ENCODE assay signal across 7 mouse cellular contexts in genomic region chr13:113693383-113693782, GRCm38 (mm10). TPM values are rescaled to one million over a fixed set of nuclear protein-coding genes. Genes with fewer than 3 reads are reported as not detected.
DNase-seq lines count a peak whose midpoint lies in the region; ATAC-seq and TF ChIP-seq lines count a peak whose summit lies in the region.

No protein-coding gene starts in this region.

- no peaks in the 10 kb centered on the region for H3K36me3 ChIP-seq in spleen, adult 2 months (ENCODE audit: control insufficient read depth, insufficient read depth, low read length)
- no peaks in the 10 kb centered on the region for H3K36me3 ChIP-seq in hindbrain, embryonic 15.5 days
- H3K36me3 ChIP-seq in neural tube, embryonic 14.5 days (ENCODE audit: control insufficient read depth, insufficient read depth, low read length): no peaks in the 10 kb centered on the region

- H3K4me1 ChIP-seq in spleen, adult 2 months (ENCODE audit: control insufficient read depth, insufficient read depth, insufficient read length): no peaks in the 10 kb centered on the region
- no peaks in the 10 kb centered on the region for H3K4me1 ChIP-seq in hindbrain, embryonic 15.5 days (replicated peaks)
- H3K4me1 ChIP-seq in neural tube, embryonic 14.5 days (ENCODE audit: control insufficient read depth, insufficient read depth, low read length): no peaks in the 10 kb centered on the region

- no peak overlapping the region for H3K9ac ChIP-seq in hindbrain, embryonic 15.5 days
- H3K9ac ChIP-seq in neural tube, embryonic 14.5 days (replicated peaks; ENCODE audit: low read depth, low read length): no peak overlapping the region

- no peak overlapping the region for H3K4me2 ChIP-seq in hindbrain, embryonic 15.5 days
- H3K4me2 ChIP-seq in neural tube, embryonic 14.5 days (ENCODE audit: low read depth, low read length): no peak overlapping the region

- H3K9me3 ChIP-seq in hindbrain, embryonic 15.5 days: no peaks in the 10 kb centered on the region
- H3K9me3 ChIP-seq in neural tube, embryonic 14.5 days (ENCODE audit: control insufficient read depth, low read length): no peaks in the 10 kb centered on the region

- 21% methylated on average over 6 of the region's 6 CpGs for WGBS in spleen, adult 2 months
- 20% methylated on average over 6 of the region's 6 CpGs for WGBS in hindbrain, embryonic 15.5 days
- 21% methylated on average over 6 of the region's 6 CpGs for WGBS in neural tube, embryonic 14.5 days

- no peak overlapping the region for H3K27ac ChIP-seq in spleen, adult 2 months (ENCODE audit: insufficient read depth, low read length)
- H3K27ac ChIP-seq in hindbrain, embryonic 15.5 days (replicated peaks): no peak overlapping the region
- H3K27ac ChIP-seq in neural tube, embryonic 14.5 days (ENCODE audit: low read depth, low read length): no peak overlapping the region

- peak; percentile 69; the same call in 1 of the 2 replicates for ATAC-seq in hindbrain, embryonic 15.5 days (ENCODE audit: low FRiP score, low read depth)
- ATAC-seq in neural tube, embryonic 14.5 days (ENCODE audit: low read depth): 0 out of 2 replicates have a peak, but pooled peaks have one; percentile 59

- TF ChIP-seq CTCF in spleen, adult 2 months (IDR thresholded peaks at IDR 0.05; ENCODE audit: extremely low read depth, insufficient read depth, insufficient read length, insufficient replicate concordance): peak; percentile 33; the same call in 1 of the 2 replicates

- no peaks in the 10 kb centered on the region for H3K27me3 ChIP-seq in spleen, adult 2 months (ENCODE audit: control insufficient read depth, insufficient read depth, low read length)
- H3K27me3 ChIP-seq in hindbrain, embryonic 15.5 days: no peaks in the 10 kb centered on the region; the same call in 1 of the 2 replicates
- H3K27me3 ChIP-seq in neural tube, embryonic 14.5 days (ENCODE audit: control insufficient read depth, insufficient read depth, low read length): no peaks in the 10 kb centered on the region

- intact Hi-C loops in left cerebral cortex, postnatal 4 days (cut with DNase I): loop anchor here (10.0 kb wide), 1 partner anchor 101 kb away; the partner anchor contains the start of gene Arl15

- H3K4me3 ChIP-seq in spleen, adult 2 months (ENCODE audit: extremely low read depth, insufficient read depth, insufficient read length): no peak overlapping the region
- no peak overlapping the region for H3K4me3 ChIP-seq in hindbrain, embryonic 15.5 days
- H3K4me3 ChIP-seq in neural tube, embryonic 14.5 days (ENCODE audit: low read depth, low read length): no peak overlapping the region

- DNase-seq in spleen, adult 2 months (ENCODE audit: low read depth in 1 of 2, low spot score in 2 of 2): peak; percentile 5 to 9
- no peak for DNase-seq in spleen, postnatal 4 days (ENCODE audit: low spot score in 2 of 2)
- DNase-seq in WW6 (ENCODE audit: low read depth, low spot score): peak; percentile 24
- peak; percentile 11 for DNase-seq in cerebellum, adult 9-11 months
- DNase-seq in left cerebral cortex, postnatal 4 days: peak; percentile 17

- no peak for TF ChIP-seq POLR2A in spleen, adult 2 months (IDR thresholded peaks at IDR 0.05; ENCODE audit: low read depth, low read length)

RNA-seq across cellular contexts. Expression of gene Hspb3, which starts 29.9 kb away (rescaled TPM):
- polyA plus RNA-seq in spleen, adult 2 months (2012; rRNA removed): not detected in 2 replicates
- 0.19 and 0.21 TPM in 2 replicates for polyA plus RNA-seq in hindbrain, embryonic 15.5 days (2015; fragmentation: Nextera tagmentation; extraction: Ambion mirVana)
- 10 to 100 TPM; 13.4 to 16.4 TPM for total RNA-seq in left cerebral cortex, postnatal 4 days (2021)
- polyA plus RNA-seq in neural tube, embryonic 14.5 days (2014; fragmentation: Nextera tagmentation; extraction: Ambion mirVana): 0.36 TPM in 2 replicates

Comparison
In these comparisons a context has a peak if more than half of its experiments do, and no peak if none do; other contexts are left out.
1. DNase-seq: peak in spleen, adult 2 months (2 of 2), WW6 (single experiment), cerebellum, adult 9-11 months (single experiment) and left cerebral cortex, postnatal 4 days (single experiment); none in spleen, postnatal 4 days (0 of 2).